Mouse (Mus musculus) heart, embryonic 14.5 days (tissue): ENCODE data around the gene Cylc2. TPM values are rescaled to one million over a fixed set of nuclear protein-coding genes. Genes with fewer than 3 reads are reported as not detected.

Source experiments
- ATAC-seq: fragments of 200-750 bp; cut with Nextera tagmentation; 2 replicates; pipeline ENCODE4 v1.8.0; 2017; ENCODE audit warnings: low read depth, moderate TSS enrichment; ENCODE audit not compliant: insufficient number of reproducible peaks, insufficient read depth, low FRiP score
- H3K27ac ChIP-seq, 2 experiments: fragments of 200-500 bp in 1 of 2; fragments of 300-500 bp in 1 of 2; sonication (generic) in 1 of 2; replicated peaks in 1 of 2; 2 replicates each; pipeline ENCODE4 v1.5.1; 2012 to 2014; ENCODE audit warnings: low read depth in 2 of 2, low read length in 2 of 2, control low read depth in 1 of 2, mild to moderate bottlenecking in 1 of 2, mixed read lengths in 1 of 2; ENCODE audit not compliant: control insufficient read depth in 1 of 2, insufficient read depth in 1 of 2
- H3K27me3 ChIP-seq: fragments of 300-500 bp; sonication (generic); 2 replicates; pipeline ENCODE4 v1.6.1; 2014; ENCODE audit warnings: mild to moderate bottlenecking, low read length, control low read depth; ENCODE audit not compliant: control insufficient read depth, insufficient read depth
- H3K36me3 ChIP-seq: fragments of 300-500 bp; sonication (generic); 2 replicates; pipeline ENCODE4 v1.6.1; 2014; ENCODE audit warnings: mild to moderate bottlenecking, control low read depth, low read length, mixed read lengths; ENCODE audit not compliant: control insufficient read depth, insufficient read depth
- H3K4me1 ChIP-seq, 2 experiments: fragments of 200-500 bp in 1 of 2; fragments of 300-500 bp in 1 of 2; sonication (generic) in 1 of 2; 2 replicates each; pipeline ENCODE4 v1.6.1; 2012 to 2014; ENCODE audit warnings: low read length in 2 of 2, control low read depth in 1 of 2, mixed read lengths in 1 of 2; ENCODE audit not compliant: control insufficient read depth in 2 of 2, insufficient read depth in 2 of 2
- H3K4me2 ChIP-seq: fragments of 300-500 bp; sonication (generic); 2 replicates; pipeline ENCODE4 v1.6.1; 2014; ENCODE audit warnings: mild to moderate bottlenecking, low read length
- H3K4me3 ChIP-seq, 2 experiments: fragments of 200-500 bp in 1 of 2; fragments of 300-500 bp in 1 of 2; sonication (generic) in 1 of 2; 2 replicates each; pipeline ENCODE4 v1.5.1; 2012 to 2014; ENCODE audit warnings: low read length in 2 of 2, mild to moderate bottlenecking in 2 of 2, control low read depth in 1 of 2, low read depth in 1 of 2, moderate library complexity in 1 of 2; ENCODE audit not compliant: control insufficient read depth in 1 of 2, insufficient read depth in 1 of 2
- H3K9ac ChIP-seq: fragments of 300-500 bp; sonication (generic); 2 replicates; pipeline ENCODE4 v1.6.1; 2014; ENCODE audit warnings: mild to moderate bottlenecking, low read length
- H3K9me3 ChIP-seq: fragments of 300-500 bp; sonication (generic); 2 replicates; pipeline ENCODE4 v1.6.1; 2016; ENCODE audit warnings: low read length, control low read depth; ENCODE audit not compliant: control insufficient read depth
- WGBS: fragments of 180-500 bp; shearing (Covaris S2); extraction: QIAGEN DNeasy Blood & Tissue Kit; methylation state at CpG from one replicate; pipeline ENCODE4 v1.1.7; 2014; 5-methylcytosine and 5-hydroxymethylcytosine counted together
- polyA plus RNA-seq: library from polyadenylated mRNA; unstranded; fragments of >200 nt; fragmentation: Nextera tagmentation; extraction: Ambion mirVana; gene quantifications from 2 replicates; pipeline ENCODE4 v1.2.1, GENCODE M21; 2014

Gene Cylc2
- polyA plus RNA-seq = not detected in 2 replicates

DNA sequence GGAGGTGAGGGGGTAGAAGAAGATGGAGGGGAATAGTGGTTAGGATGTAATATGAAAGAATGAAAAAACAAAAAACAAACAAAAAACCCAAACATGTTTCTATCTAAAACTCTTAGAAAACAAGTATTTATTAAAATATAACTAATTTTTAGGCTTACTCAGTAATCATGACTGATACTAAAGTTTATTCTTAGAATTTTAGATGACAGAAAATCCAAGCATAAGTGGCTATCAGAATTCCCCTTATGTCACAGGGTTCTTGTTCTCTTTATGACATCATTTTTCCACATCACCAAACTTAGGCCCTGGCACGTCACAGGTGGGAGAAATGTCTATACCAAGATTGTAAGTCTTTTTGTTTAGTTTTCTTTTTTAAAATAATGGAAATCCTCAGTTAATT, at the start of gene Cylc2:
Cylc2 (plus strand) TSS at position 301 of the 400 bp plus-strand sequence.
- Histone ChIP-seq H3K4me3 (no peak within 1 kb of the TSS), H3K4me1 (no peaks in the 10 kb centered on the region), H3K27ac (no peak within 1 kb of the TSS), H3K9me3 (no peaks in the 10 kb centered on the region), H3K36me3 (no peaks in the 10 kb centered on the region), H3K27me3 (no peaks in the 10 kb centered on the region), H3K4me2 (no peak within 1 kb of the TSS), H3K9ac (no peak within 1 kb of the TSS)
- no peak for ATAC-seq
- WGBS = 77% methylated on average over 1 of the region's 1 CpGs
